Comparison of ENCODE assay signal across 7 mouse cellular contexts in the genomic region with DNA sequence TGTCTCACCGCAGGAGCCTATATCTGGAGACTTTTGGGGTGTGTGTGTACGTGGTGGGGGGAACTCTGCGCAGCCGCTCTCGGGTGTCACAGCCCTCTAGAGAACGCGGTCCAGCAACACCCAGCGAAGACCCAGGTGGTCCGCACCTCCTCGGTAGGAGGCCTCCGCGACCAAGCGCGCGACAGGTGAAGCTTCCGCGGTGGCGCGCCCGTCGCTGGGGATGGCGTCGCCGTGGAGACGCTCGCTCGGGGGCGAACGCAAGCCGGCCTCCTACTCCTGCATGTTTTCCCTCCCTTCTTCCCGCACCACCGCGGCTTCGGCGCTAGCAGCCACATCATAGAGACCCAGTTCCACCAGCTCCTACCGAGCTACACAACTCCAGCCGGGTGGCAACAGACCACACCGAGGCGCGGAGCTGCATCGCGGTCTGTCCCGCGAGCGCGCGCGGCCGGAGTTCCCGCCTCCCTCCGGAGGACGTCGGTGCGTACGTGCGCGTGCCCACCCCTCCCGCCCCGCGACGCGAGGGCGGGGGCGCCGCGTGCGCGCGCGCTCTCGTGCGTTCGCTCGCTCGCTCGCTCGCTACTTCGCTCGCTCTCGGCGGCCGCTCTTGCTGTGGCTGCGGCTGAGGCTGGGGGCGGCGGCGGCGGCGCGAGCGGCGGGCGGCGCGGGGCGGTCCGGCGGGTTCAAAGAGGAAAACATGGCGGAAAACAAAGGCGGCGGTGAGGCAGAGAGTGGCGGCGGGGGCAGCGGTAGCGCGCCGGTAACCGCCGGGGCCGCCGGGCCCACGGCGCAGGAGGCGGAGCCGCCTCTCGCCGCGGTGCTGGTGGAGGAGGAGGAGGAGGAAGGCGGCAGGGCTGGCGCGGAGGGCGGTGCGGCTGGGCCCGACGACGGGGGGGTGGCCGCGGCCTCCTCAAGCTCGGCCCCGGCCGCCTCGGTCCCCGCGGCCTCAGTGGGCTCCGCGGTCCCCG. TPM values are rescaled to one million over a fixed set of nuclear protein-coding genes. Genes with fewer than 3 reads are reported as not detected.
DNase-seq lines count a peak whose midpoint lies in the region; ATAC-seq and TF ChIP-seq lines count a peak whose summit lies in the region.

A gene (plus strand): TSS at position 112 of the 968 bp plus-strand sequence.

- H3K9ac ChIP-seq in embryonic facial prominence, embryonic 12.5 days = peak within 1 kb of the TSS; percentile 98
- peak within 1 kb of the TSS; percentile 99 for H3K9ac ChIP-seq in limb, embryonic 12.5 days (replicated peaks)
- peak within 1 kb of the TSS; percentile 99 for H3K9ac ChIP-seq in midbrain, embryonic 15.5 days

- H3K27me3 ChIP-seq in embryonic facial prominence, embryonic 12.5 days = no peaks in the 10 kb centered on the region
- H3K27me3 ChIP-seq in kidney, adult 2 months (replicated peaks; ENCODE audit: control insufficient read depth, insufficient read depth, low read length) = no peaks in the 10 kb centered on the region
- no peaks in the 10 kb centered on the region for H3K27me3 ChIP-seq in limb, embryonic 12.5 days
- no peaks in the 10 kb centered on the region for H3K27me3 ChIP-seq in midbrain, embryonic 15.5 days (replicated peaks)
- H3K27me3 ChIP-seq in spleen, adult 2 months (ENCODE audit: control insufficient read depth, insufficient read depth, low read length) = no peaks in the 10 kb centered on the region

- TF ChIP-seq CTCF in kidney, adult 2 months (conservative IDR thresholded peaks at IDR 0.05; ENCODE audit: insufficient read depth, insufficient read length, low read depth, low read length) = no peak
- TF ChIP-seq CTCF in spleen, adult 2 months (IDR thresholded peaks at IDR 0.05; ENCODE audit: extremely low read depth, insufficient read depth, insufficient read length, insufficient replicate concordance) = no peak

- H3K27ac ChIP-seq in embryonic facial prominence, embryonic 12.5 days = peak within 1 kb of the TSS; percentile 97
- H3K27ac ChIP-seq in kidney, adult 2 months (ENCODE audit: insufficient read depth, low read depth, low read length) = peak within 1 kb of the TSS; percentile 90
- H3K27ac ChIP-seq in limb, embryonic 12.5 days = peak within 1 kb of the TSS; percentile 98
- H3K27ac ChIP-seq in midbrain, embryonic 15.5 days = peak within 1 kb of the TSS; percentile 99
- peak within 1 kb of the TSS; percentile 96 for H3K27ac ChIP-seq in spleen, adult 2 months (ENCODE audit: insufficient read depth, low read length)

- peak within 1 kb of the TSS; percentile 85 for H3K4me2 ChIP-seq in embryonic facial prominence, embryonic 12.5 days (replicated peaks)
- peak within 1 kb of the TSS; percentile 92 for H3K4me2 ChIP-seq in limb, embryonic 12.5 days
- peak within 1 kb of the TSS; percentile 64 for H3K4me2 ChIP-seq in midbrain, embryonic 15.5 days

- peak; percentile 83 for ATAC-seq in embryonic facial prominence, embryonic 12.5 days (ENCODE audit: insufficient number of reproducible peaks, insufficient read depth, low FRiP score, low TSS enrichment)
- peak; percentile 84 for ATAC-seq in limb, embryonic 12.5 days (ENCODE audit: insufficient number of reproducible peaks, insufficient read depth, low FRiP score, low TSS enrichment, low read depth)
- ATAC-seq in midbrain, embryonic 15.5 days (replicated peaks) = peak; percentile 91

- H3K36me3 ChIP-seq in embryonic facial prominence, embryonic 12.5 days = peaks cover 7% of the 10 kb centered on the region; the same call in 1 of the 2 replicates
- H3K36me3 ChIP-seq in kidney, adult 2 months (ENCODE audit: control insufficient read depth, insufficient read depth, low read length) = no peaks in the 10 kb centered on the region
- H3K36me3 ChIP-seq in limb, embryonic 12.5 days = peaks cover 17% of the 10 kb centered on the region
- no peaks in the 10 kb centered on the region for H3K36me3 ChIP-seq in midbrain, embryonic 15.5 days (replicated peaks)
- no peaks in the 10 kb centered on the region for H3K36me3 ChIP-seq in spleen, adult 2 months (ENCODE audit: control insufficient read depth, insufficient read depth, low read length)

- under 1% methylated on average over 110 of the region's 136 CpGs for WGBS in embryonic facial prominence, embryonic 12.5 days
- WGBS in kidney, adult 2 months = under 1% methylated on average over 114 of the region's 136 CpGs
- 1% methylated on average over 112 of the region's 136 CpGs for WGBS in limb, embryonic 12.5 days
- under 1% methylated on average over 99 of the region's 136 CpGs for WGBS in midbrain, embryonic 15.5 days
- under 1% methylated on average over 119 of the region's 136 CpGs for WGBS in spleen, adult 2 months

- peak; percentile 91 for DNase-seq in adrenal gland, postnatal 25 days
- DNase-seq in heart, adult 18-20 months = peak; percentile 91 to 92
- DNase-seq in kidney, adult 2 months = peak; percentile 92
- peak; percentile 84 to 86 for DNase-seq in spleen, adult 2 months (ENCODE audit: low read depth in 1 of 2, low spot score in 2 of 2)

- H3K9me3 ChIP-seq in embryonic facial prominence, embryonic 12.5 days = no peaks in the 10 kb centered on the region
- H3K9me3 ChIP-seq in limb, embryonic 12.5 days = no peaks in the 10 kb centered on the region
- H3K9me3 ChIP-seq in midbrain, embryonic 15.5 days = no peaks in the 10 kb centered on the region

- H3K4me1 ChIP-seq in embryonic facial prominence, embryonic 12.5 days = peaks cover 7% of the 10 kb centered on the region; the same call in 1 of the 2 replicates
- H3K4me1 ChIP-seq in kidney, adult 2 months (ENCODE audit: control insufficient read depth, insufficient read depth, low read length) = peaks cover 5% of the 10 kb centered on the region; the same call in 1 of the 2 replicates
- H3K4me1 ChIP-seq in limb, embryonic 12.5 days (replicated peaks) = peaks cover 17% of the 10 kb centered on the region
- peaks cover 33% of the 10 kb centered on the region for H3K4me1 ChIP-seq in midbrain, embryonic 15.5 days
- H3K4me1 ChIP-seq in spleen, adult 2 months (ENCODE audit: control insufficient read depth, insufficient read depth, insufficient read length) = peaks cover 11% of the 10 kb centered on the region; the same call in 1 of the 2 replicates

- TF ChIP-seq POLR2A in kidney, adult 2 months (IDR thresholded peaks at IDR 0.05; ENCODE audit: low read depth, low read length) = peak; percentile 71
- TF ChIP-seq POLR2A in spleen, adult 2 months (IDR thresholded peaks at IDR 0.05; ENCODE audit: low read depth, low read length) = peak; percentile 74

- H3K4me3 ChIP-seq in embryonic facial prominence, embryonic 12.5 days = peak within 1 kb of the TSS; percentile 96
- peak within 1 kb of the TSS; percentile 95 for H3K4me3 ChIP-seq in kidney, adult 2 months (ENCODE audit: insufficient read depth, low read depth, low read length)
- peak within 1 kb of the TSS; percentile 99 for H3K4me3 ChIP-seq in limb, embryonic 12.5 days (replicated peaks)
- H3K4me3 ChIP-seq in midbrain, embryonic 15.5 days = peak within 1 kb of the TSS; percentile 99
- peak within 1 kb of the TSS; percentile 93 for H3K4me3 ChIP-seq in spleen, adult 2 months (ENCODE audit: extremely low read depth, insufficient read depth, insufficient read length)

RNA-seq across cellular contexts. Expression of the gene that starts here (rescaled TPM):
- total RNA-seq in adrenal gland, postnatal 25 days (2021) = 54.5 and 55.0 TPM in 2 replicates
- polyA plus RNA-seq in embryonic facial prominence, embryonic 12.5 days (2016; fragmentation: Nextera tagmentation; extraction: Ambion mirVana) = 43.3 and 44.9 TPM in 2 replicates
- 10 to 100 TPM; 14.2 to 17.2 TPM for total RNA-seq in heart, adult 18-20 months (2021)
- polyA plus RNA-seq in kidney, adult 2 months (2012; rRNA removed) = 10.9 and 11.7 TPM in 2 replicates
- polyA plus RNA-seq in limb, embryonic 12.5 days (2016; fragmentation: Nextera tagmentation; extraction: Ambion mirVana) = 43.7 and 44.0 TPM in 2 replicates
- polyA plus RNA-seq in midbrain, embryonic 15.5 days (2015; fragmentation: Nextera tagmentation; extraction: Ambion mirVana) = 26.9 and 33.7 TPM in 2 replicates
- 9.5 and 10.1 TPM in 2 replicates for polyA plus RNA-seq in spleen, adult 2 months (2012; rRNA removed)

Comparison
In these comparisons a context has a peak if more than half of its experiments do, and no peak if none do; other contexts are left out.
1. Peak in every context shown above with its lines: DNase-seq, ATAC-seq, H3K4me3 ChIP-seq and H3K27ac ChIP-seq.